Mouse (Mus musculus) liver, adult 2 months (tissue): ENCODE data around the gene Skida1.

Source experiments
- CTCF ChIP-seq: fragments of 200-500 bp; IDR thresholded peaks from 2 replicates; pipeline ENCODE4 v1.5.1; 2011; ENCODE audit warnings: low read depth, low read length, control low read depth
- POLR2A ChIP-seq: fragments of 200-500 bp; IDR thresholded peaks from 2 replicates; pipeline ENCODE4 v1.6.1; 2011; ENCODE audit warnings: low read length, control low read depth; ENCODE audit not compliant: insufficient read depth; ENCODE audit errors: extremely low read depth

GRCm38 (mm10) chr2:18051831-18052170 is 3.0 kb upstream of the Skida1 start:
- TF ChIP-seq CTCF, result no peak
- no peak for TF ChIP-seq POLR2A
